Mouse (Mus musculus) lung, adult 2 months (tissue): ENCODE measurements around the gene Rpl41. TPM values are rescaled to one million over a fixed set of nuclear protein-coding genes. Genes with fewer than 3 reads are reported as not detected.

ENCODE experiments used
- DNase-seq: peaks from one replicate; pipeline ENCODE4 v3.0.0; 2022
- H3K4me1 ChIP-seq: fragments of 200-500 bp; 2 replicates; pipeline ENCODE4 v1.6.1; 2011; ENCODE audit warnings: low read length; ENCODE audit not compliant: control insufficient read depth, insufficient read depth
- H3K4me3 ChIP-seq: fragments of 200-500 bp; replicated peaks from 2 replicates; pipeline ENCODE3; 2011; ENCODE audit warnings: low read depth, mild to moderate bottlenecking, control low read depth, low read length; ENCODE audit errors: extremely low read depth
- CTCF ChIP-seq: fragments of 200-500 bp; IDR thresholded peaks from 2 replicates; pipeline ENCODE4 v1.5.1; 2011; ENCODE audit warnings: mild to moderate bottlenecking, low read length, control low read depth; ENCODE audit not compliant: insufficient read depth
- POLR2A ChIP-seq: fragments of 200-500 bp; IDR thresholded peaks from 2 replicates; pipeline ENCODE4 v1.6.1; 2011; ENCODE audit warnings: low read depth, mild to moderate bottlenecking, control low read depth, low read length, borderline replicate concordance; ENCODE audit errors: extremely low read depth
- WGBS: fragments of 180-500 bp; shearing (Covaris S2); methylation state at CpG from one replicate; pipeline ENCODE4 v1.1.7; 2018; 5-methylcytosine and 5-hydroxymethylcytosine counted together
- polyA plus RNA-seq: library from polyadenylated mRNA; depleted of rRNA; stranded (reverse); fragments of >200 nt; gene quantifications from 2 replicates; pipeline ENCODE4 v1.2.3, GENCODE M21; 2012; rRNA removed

Rpl41 gene
- polyA plus RNA-seq, 1 experiment: 1,373 TPM

GRCm38 (mm10) chr10:128504012-128504411 lies 45.1 kb downstream of the Rpl41 start:
- H3K4me1 ChIP-seq: peaks cover 17% of the 10 kb centered on the region
- TF ChIP-seq POLR2A (no peak), CTCF (no peak)
- DNase-seq: no peak
- H3K4me3 ChIP-seq: no peak overlapping the region
- WGBS: 38% methylated on average over 3 of the region's 3 CpGs

GRCm38 (mm10) chr10:128503532-128503931 lies 45.6 kb downstream of the Rpl41 start:
- no peak for DNase-seq
- Histone ChIP-seq H3K4me1 (peaks cover 17% of the 10 kb centered on the region), H3K4me3 (no peak overlapping the region)
- no peak for TF ChIP-seq CTCF
- WGBS: 70% methylated on average over 8 of the region's 8 CpGs

GRCm38 (mm10) chr10:128502341-128502740 lies 46.8 kb downstream of the Rpl41 start:
- Histone ChIP-seq H3K4me1 (peaks cover 17% of the 10 kb centered on the region), H3K4me3 (no peak overlapping the region)
- 53% methylated on average over 5 of the region's 5 CpGs for WGBS
- DNase-seq: no peak
- TF ChIP-seq CTCF (no peak), POLR2A (no peak)

- Histone ChIP-seq H3K4me1 (peaks cover 14% of the 10 kb centered on the region), H3K4me3 (peak overlapping the region; percentile 84)
- DNase-seq: peak; percentile 73
- WGBS: under 1% methylated on average over 21 of the region's 21 CpGs
- TF ChIP-seq CTCF: no peak
- TF ChIP-seq POLR2A: peak; percentile 28; the same call in 1 of the 2 replicates
Observed at GRCm38 (mm10) chr10:128499116-128499671, 49.9 kb downstream of the Rpl41 start.

GRCm38 (mm10) chr10:128498590-128498989 lies 50.5 kb downstream of the Rpl41 start, which contains the start of gene Myl6b:
TSS of gene Myl6b (minus strand) at chr10:128498685.
- under 1% methylated on average over 26 of the region's 27 CpGs for WGBS
- Histone ChIP-seq H3K4me1 (peaks cover 10% of the 10 kb centered on the region), H3K4me3 (peak within 1 kb of the TSS; percentile 84)
- DNase-seq: peak; percentile 95
- peak; percentile 34; the same call in 1 of the 2 replicates for TF ChIP-seq POLR2A
- no peak for TF ChIP-seq CTCF

Other genes starting within 250 kb of the Rpl41 start
- 22.8 and 30.7 TPM in 2 replicates for gene Pan2, start 246.0 kb downstream of the Rpl41 start, polyA plus RNA-seq
- gene Cnpy2, start 226.8 kb downstream of the Rpl41 start, polyA plus RNA-seq: 32.0 and 55.9 TPM in 2 replicates
- gene Cs, start 211.6 kb downstream of the Rpl41 start, polyA plus RNA-seq: 95.6 and 150 TPM in 2 replicates
- gene Coq10a, start 180.3 kb downstream of the Rpl41 start, polyA plus RNA-seq: 28.9 and 48.7 TPM in 2 replicates
- 24.5 and 31.6 TPM in 2 replicates for gene Ankrd52, start 172.2 kb downstream of the Rpl41 start, polyA plus RNA-seq
- gene Slc39a5, start 148.1 kb downstream of the Rpl41 start, polyA plus RNA-seq: 0.42 TPM in 1 of 2 replicates, not detected in the other
- 22.1 and 23.4 TPM in 2 replicates for gene Nabp2, start 137.8 kb downstream of the Rpl41 start, polyA plus RNA-seq
- 24.4 and 25.5 TPM in 2 replicates for gene Rnf41, start 137.6 kb downstream of the Rpl41 start, polyA plus RNA-seq
- gene Smarcc2, start 90.1 kb downstream of the Rpl41 start, polyA plus RNA-seq: 99.8 TPM in 2 replicates
- 771 and 1,159 TPM in 2 replicates for gene Myl6, start 55.2 kb downstream of the Rpl41 start, polyA plus RNA-seq
- gene Myl6b, start 50.6 kb downstream of the Rpl41 start, polyA plus RNA-seq: 1.9 and 2.0 TPM in 2 replicates
- gene Esyt1, start 23.4 kb downstream of the Rpl41 start, polyA plus RNA-seq: 94.9 and 97.2 TPM in 2 replicates
- 13.2 and 15.1 TPM in 2 replicates for gene Zc3h10, start 1.5 kb downstream of the Rpl41 start, polyA plus RNA-seq
- gene Pa2g4, start 16.7 kb upstream of the Rpl41 start, polyA plus RNA-seq: 13.7 and 23.9 TPM in 2 replicates
- 20.0 and 24.9 TPM in 2 replicates for gene Erbb3, start 40.3 kb upstream of the Rpl41 start, polyA plus RNA-seq
- gene Rps26, start 77.4 kb upstream of the Rpl41 start, polyA plus RNA-seq: 421 and 530 TPM in 2 replicates
- 2.7 and 4.4 TPM in 2 replicates for gene Ikzf4, start 96.7 kb upstream of the Rpl41 start, polyA plus RNA-seq
- 8.9 and 15.3 TPM in 2 replicates for gene Suox, start 124.8 kb upstream of the Rpl41 start, polyA plus RNA-seq
- gene Rab5b, start 147.0 kb upstream of the Rpl41 start, polyA plus RNA-seq: 80.0 and 109 TPM in 2 replicates
- 0.36 and 0.51 TPM in 2 replicates for gene Pmel, start 154.9 kb upstream of the Rpl41 start, polyA plus RNA-seq
- gene Cdk2, start 155.7 kb upstream of the Rpl41 start, polyA plus RNA-seq: 11.4 and 17.3 TPM in 2 replicates
- 38.4 and 53.7 TPM in 2 replicates for gene Dgka, start 195.6 kb upstream of the Rpl41 start, polyA plus RNA-seq
- 15.9 and 22.4 TPM in 2 replicates for gene Pym1, start 198.6 kb upstream of the Rpl41 start, polyA plus RNA-seq
- 10.0 and 10.3 TPM in 2 replicates for gene Mmp19, start 241.6 kb upstream of the Rpl41 start, polyA plus RNA-seq